Mouse (Mus musculus) liver, embryonic 14.5 days (tissue): ENCODE measurements at regions not wholly inside any gene's neighbourhood (a gene's known extent, or its start where the extent isn't known, plus 50 kb on each side); places are given as distances from the start of the nearest gene placed in this dataset.

Experiments
- CTCF ChIP-seq: IDR thresholded peaks from 2 replicates; pipeline ENCODE4 v1.5.1; 2016; ENCODE audit warnings: antibody characterized with exemption, low read depth, control low read depth
- EP300 ChIP-seq: IDR thresholded peaks from 2 replicates; pipeline ENCODE4 v1.6.1; 2016; ENCODE audit warnings: antibody characterized with exemption, low read depth

DNA sequence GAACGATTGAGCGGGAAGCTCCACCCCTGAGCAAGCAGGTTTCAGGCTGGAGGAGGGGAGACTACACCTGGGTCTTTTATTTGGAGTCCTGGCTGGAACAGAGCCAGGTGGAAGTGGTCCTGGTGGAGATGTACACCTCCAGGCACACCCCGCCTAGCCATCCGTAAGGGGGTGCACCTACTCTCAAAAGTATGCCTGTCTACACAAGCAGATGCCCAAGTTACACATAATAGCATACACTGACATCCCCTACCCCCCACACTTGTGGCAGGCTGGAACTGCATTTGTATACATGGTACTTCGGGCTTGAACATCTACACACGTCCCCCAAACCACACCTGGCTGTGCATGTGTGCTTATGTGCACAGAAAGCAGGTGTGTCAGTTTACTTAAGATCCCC, 236.8 kb upstream of the 4930535I16Rik start:
- no peak for TF ChIP-seq CTCF
- TF ChIP-seq EP300 = no peak
